Mouse (Mus musculus): Measurements from ENCODE around the gene Odf2. TPM values are rescaled to one million over a fixed set of nuclear protein-coding genes. Genes with fewer than 3 reads are reported as not detected.

Odf2 gene
- total RNA-seq (2014; rRNA removed) = 77.0 and 102 TPM in 2 replicates
- 72.0 and 90.9 TPM in 2 replicates for polyA plus RNA-seq (2015; fragmentation: Nextera tagmentation; extraction: Ambion mirVana)

DNA sequence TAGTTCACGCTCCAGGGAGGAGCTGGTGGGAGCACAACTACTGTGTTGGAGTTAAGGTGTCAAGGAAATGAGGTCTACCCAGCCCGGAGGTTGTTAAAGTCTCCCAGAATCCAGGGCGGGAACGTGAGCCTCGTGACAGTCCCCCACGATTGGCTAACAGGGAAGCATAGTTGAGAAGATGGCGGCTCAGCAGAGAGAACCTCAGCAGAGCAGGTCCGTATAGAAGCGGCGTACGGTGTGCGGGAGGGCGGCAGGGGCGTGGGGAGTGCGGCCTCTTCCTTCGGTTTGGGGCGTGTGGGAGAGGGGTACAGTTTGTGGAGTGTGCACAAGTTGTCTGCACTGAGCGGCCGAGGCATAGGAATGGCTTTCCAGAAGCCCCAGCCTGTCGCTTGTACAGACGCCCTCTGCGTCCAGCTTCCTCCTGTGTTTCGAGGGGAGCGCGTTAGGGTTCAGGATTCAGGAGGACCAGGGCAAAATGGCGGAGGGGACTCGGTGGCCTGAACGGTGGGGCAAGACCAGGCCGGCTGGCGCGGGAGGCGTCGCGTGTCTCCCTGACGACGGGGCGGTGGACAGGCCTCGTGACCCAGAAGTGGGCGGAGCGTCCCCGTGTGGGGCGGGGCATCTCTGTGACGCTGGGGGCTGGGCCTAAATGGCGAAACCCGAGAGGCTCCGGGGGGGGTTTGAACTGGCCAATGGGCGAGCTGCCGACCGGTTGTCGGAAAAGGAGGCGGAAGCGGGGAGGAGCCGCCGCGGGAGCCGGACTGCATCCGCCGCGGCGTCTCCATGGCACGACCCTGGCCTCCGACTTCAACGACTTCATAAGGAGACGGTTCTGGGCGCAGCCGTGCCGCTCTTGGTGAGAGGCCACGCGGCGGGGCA lies at the start of gene Odf2:
Gene Odf2, plus strand, starts transcription at position 156 of the 879 bp plus-strand sequence.
- Histone ChIP-seq H3K9me3 (ENCODE audit: low read length) (no peaks in the 10 kb centered on the region), H3K27me3 (ENCODE audit: insufficient read depth, low read length) (no peaks in the 10 kb centered on the region), H3K4me3 (ENCODE audit: low read depth, low read length) (peak within 1 kb of the TSS; percentile 99), H3K36me3 (ENCODE audit: insufficient read depth, low read length) (peaks cover 19% of the 10 kb centered on the region), H3K9ac (replicated peaks; ENCODE audit: low read length, poor library complexity, severe bottlenecking) (peak within 1 kb of the TSS; percentile 98), H3K27ac (ENCODE audit: low read depth, low read length) (peak within 1 kb of the TSS; percentile 91), H3K4me1 (ENCODE audit: insufficient read depth, low read length) (peaks cover 5% of the 10 kb centered on the region; the same call in 1 of the 2 replicates), H3K4me2 (ENCODE audit: low read depth, low read length, poor library complexity, severe bottlenecking) (peak within 1 kb of the TSS; percentile 84)
- 1% methylated on average over 54 of the region's 70 CpGs for WGBS
- TF ChIP-seq CTCF (IDR thresholded peaks at IDR 0.05) = no peak; the same call in 1 of the 2 replicates
- peak; percentile 99 for DNase-seq (ENCODE audit: low spot score)
- peak; percentile 92 for ATAC-seq (ENCODE audit: low FRiP score)

GRCm38 (mm10) chr2:29839460-29839859 lies 49.6 kb upstream of the Odf2 start:
- TF ChIP-seq CTCF (IDR thresholded peaks at IDR 0.05) = no peak
- Histone ChIP-seq H3K27ac (ENCODE audit: low read depth, low read length) (no peak overlapping the region), H3K4me3 (ENCODE audit: low read depth, low read length) (no peak overlapping the region), H3K9me3 (ENCODE audit: low read length) (no peaks in the 10 kb centered on the region), H3K36me3 (ENCODE audit: insufficient read depth, low read length) (peaks cover 20% of the 10 kb centered on the region), H3K4me1 (ENCODE audit: insufficient read depth, low read length) (no peaks in the 10 kb centered on the region), H3K9ac (replicated peaks; ENCODE audit: low read length, poor library complexity, severe bottlenecking) (no peak overlapping the region), H3K4me2 (ENCODE audit: low read depth, low read length, poor library complexity, severe bottlenecking) (no peak overlapping the region), H3K27me3 (ENCODE audit: insufficient read depth, low read length) (no peaks in the 10 kb centered on the region)
- DNase-seq (ENCODE audit: low spot score) = peak; percentile 27
- WGBS = 18% methylated on average over 3 of the region's 4 CpGs
- ATAC-seq (ENCODE audit: low FRiP score) = no peak

GRCm38 (mm10) chr2:29843231-29844105 lies 45.6 kb upstream of the Odf2 start:
- 0 out of 2 replicates have a peak, but pooled peaks have one; percentile 6 for TF ChIP-seq CTCF (IDR thresholded peaks at IDR 0.05)
- Histone ChIP-seq H3K27me3 (ENCODE audit: insufficient read depth, low read length) (no peaks in the 10 kb centered on the region), H3K27ac (ENCODE audit: low read depth, low read length) (no peak overlapping the region), H3K9me3 (ENCODE audit: low read length) (no peaks in the 10 kb centered on the region), H3K9ac (replicated peaks; ENCODE audit: low read length, poor library complexity, severe bottlenecking) (no peak overlapping the region), H3K4me2 (ENCODE audit: low read depth, low read length, poor library complexity, severe bottlenecking) (no peak overlapping the region), H3K4me3 (ENCODE audit: low read depth, low read length) (no peak overlapping the region), H3K36me3 (ENCODE audit: insufficient read depth, low read length) (peaks cover 15% of the 10 kb centered on the region), H3K4me1 (ENCODE audit: insufficient read depth, low read length) (no peaks in the 10 kb centered on the region; the same call in 1 of the 2 replicates)
- ATAC-seq (ENCODE audit: low FRiP score) (no peak), DNase-seq (ENCODE audit: low spot score) (no peak)
- 20% methylated on average over 9 of the region's 9 CpGs for WGBS

DNA sequence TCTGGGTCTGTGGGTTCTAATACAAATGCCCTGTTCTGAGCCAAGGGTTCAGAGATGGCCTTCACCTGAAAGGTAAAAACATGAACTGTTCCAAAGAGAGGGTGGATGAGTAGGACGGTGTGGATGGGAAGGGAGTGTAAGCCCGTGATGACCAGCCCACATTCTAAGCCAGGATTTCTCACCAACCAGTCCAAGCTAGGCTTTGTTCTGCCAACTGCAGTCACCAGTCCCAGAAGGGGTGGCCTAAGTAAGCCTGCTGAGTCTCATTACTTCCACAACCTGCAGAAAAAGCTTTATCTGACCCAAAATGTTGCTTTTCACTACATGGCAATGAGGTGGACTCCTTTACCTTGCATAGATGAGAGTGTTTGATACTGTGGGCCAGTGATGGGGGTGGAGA lies 44.9 kb upstream of the Odf2 start:
- H3K4me1 ChIP-seq (ENCODE audit: insufficient read depth, low read length) = no peaks in the 10 kb centered on the region; the same call in 1 of the 2 replicates
- no peaks in the 10 kb centered on the region for H3K9me3 ChIP-seq (ENCODE audit: low read length)
- DNase-seq (ENCODE audit: low spot score) = no peak
- H3K4me2 ChIP-seq (ENCODE audit: low read depth, low read length, poor library complexity, severe bottlenecking) = no peak overlapping the region
- no peak overlapping the region for H3K27ac ChIP-seq (ENCODE audit: low read depth, low read length)
- 37% methylated on average over 2 of the region's 2 CpGs for WGBS
- no peaks in the 10 kb centered on the region for H3K27me3 ChIP-seq (ENCODE audit: insufficient read depth, low read length)
- TF ChIP-seq CTCF (IDR thresholded peaks at IDR 0.05) = no peak
- no peak for ATAC-seq (ENCODE audit: low FRiP score)
- H3K9ac ChIP-seq (replicated peaks; ENCODE audit: low read length, poor library complexity, severe bottlenecking) = no peak overlapping the region
- H3K4me3 ChIP-seq (ENCODE audit: low read depth, low read length) = no peak overlapping the region
- H3K36me3 ChIP-seq (ENCODE audit: insufficient read depth, low read length) = peaks cover 15% of the 10 kb centered on the region

GRCm38 (mm10) chr2:29844661-29845060 lies 44.4 kb upstream of the Odf2 start:
- no peaks in the 10 kb centered on the region for H3K9me3 ChIP-seq (ENCODE audit: low read length)
- 14% methylated on average over 3 of the region's 3 CpGs for WGBS
- peak overlapping the region; percentile 82 for H3K4me2 ChIP-seq (ENCODE audit: low read depth, low read length, poor library complexity, severe bottlenecking)
- no peaks in the 10 kb centered on the region for H3K27me3 ChIP-seq (ENCODE audit: insufficient read depth, low read length)
- H3K9ac ChIP-seq (replicated peaks; ENCODE audit: low read length, poor library complexity, severe bottlenecking) = 0 out of 2 replicates have a peak overlapping the region, but pooled peaks have one; percentile 89
- no peak for DNase-seq (ENCODE audit: low spot score)
- H3K4me1 ChIP-seq (ENCODE audit: insufficient read depth, low read length) = no peaks in the 10 kb centered on the region; the same call in 1 of the 2 replicates
- ATAC-seq (ENCODE audit: low FRiP score) = no peak
- H3K27ac ChIP-seq (ENCODE audit: low read depth, low read length) = no peak overlapping the region
- peaks cover 15% of the 10 kb centered on the region for H3K36me3 ChIP-seq (ENCODE audit: insufficient read depth, low read length)
- peak overlapping the region; percentile 56 for H3K4me3 ChIP-seq (ENCODE audit: low read depth, low read length)
- no peak for TF ChIP-seq CTCF (IDR thresholded peaks at IDR 0.05)

Measured in midbrain, postnatal 0 days (tissue).